Mouse (Mus musculus): ENCODE data around the gene Smad5. TPM values are rescaled to one million over a fixed set of nuclear protein-coding genes. Genes with fewer than 3 reads are reported as not detected.

Smad5 gene
- polyA plus RNA-seq, 1 experiment = 21.4 TPM

DNA sequence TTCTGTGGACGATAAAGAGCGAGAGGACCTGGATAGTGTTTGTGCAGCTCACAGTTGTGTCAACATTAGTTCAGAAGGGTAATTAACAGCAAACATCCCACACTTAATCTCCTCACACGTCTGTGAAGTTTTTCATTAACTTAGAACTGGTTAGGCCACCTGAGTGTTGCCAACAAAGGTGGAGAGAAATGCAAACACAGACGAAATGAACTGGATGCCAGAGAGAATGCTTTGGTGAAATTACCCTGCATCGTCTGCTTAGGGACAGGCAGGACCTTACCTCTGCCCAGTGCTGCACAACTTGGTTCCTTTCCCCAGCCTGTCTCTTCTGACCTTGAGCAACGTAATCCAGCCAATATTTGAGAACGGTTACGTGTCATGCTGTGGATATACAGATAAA, 44.7 kb downstream of the Smad5 start:
- TF ChIP-seq POLR2A (IDR thresholded peaks at IDR 0.05; ENCODE audit: borderline replicate concordance, insufficient read depth, low read length) (no peak), CTCF (IDR thresholded peaks at IDR 0.05; ENCODE audit: borderline replicate concordance, insufficient read depth, low read depth, low read length) (no peak)
- Histone ChIP-seq H3K4me1 (ENCODE audit: control insufficient read depth, insufficient read depth, low read length) (no peaks in the 10 kb centered on the region), H3K27ac (ENCODE audit: insufficient read depth, low read length) (no peak overlapping the region), H3K4me3 (replicated peaks; ENCODE audit: insufficient read depth, low read depth, low read length) (no peak overlapping the region), H3K27me3 (ENCODE audit: control insufficient read depth, insufficient read depth, low read length) (peaks cover 2% of the 10 kb centered on the region; the same call in 1 of the 2 replicates)
- 79% methylated on average over 8 of the region's 8 CpGs for WGBS
- DNase-seq = no peak

DNA sequence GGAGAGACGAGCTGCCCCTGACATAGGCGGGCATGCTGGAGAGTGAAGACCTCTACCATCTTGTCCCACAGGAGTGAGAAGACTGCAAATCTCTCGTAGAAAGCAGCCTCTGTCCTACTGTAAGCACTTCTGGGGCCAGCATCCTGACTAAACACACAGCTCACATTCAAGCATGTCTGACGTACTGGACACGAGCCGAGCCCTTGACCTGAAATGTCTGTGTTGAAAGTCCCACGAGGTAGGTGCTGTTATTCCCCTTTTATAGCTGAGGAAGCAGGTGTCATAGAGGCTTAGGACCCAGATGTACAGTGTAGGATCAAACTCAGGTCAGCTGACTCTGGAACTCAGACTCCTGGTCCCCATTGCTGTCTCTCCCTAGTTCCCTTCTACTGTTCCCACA, 46.6 kb downstream of the Smad5 start:
- H3K27ac ChIP-seq (ENCODE audit: insufficient read depth, low read length) = no peak overlapping the region
- WGBS = 83% methylated on average over 7 of the region's 7 CpGs
- H3K27me3 ChIP-seq (ENCODE audit: control insufficient read depth, insufficient read depth, low read length) = peaks cover 2% of the 10 kb centered on the region; the same call in 1 of the 2 replicates
- TF ChIP-seq CTCF (IDR thresholded peaks at IDR 0.05; ENCODE audit: borderline replicate concordance, insufficient read depth, low read depth, low read length) (no peak), POLR2A (IDR thresholded peaks at IDR 0.05; ENCODE audit: borderline replicate concordance, insufficient read depth, low read length) (no peak)
- no peaks in the 10 kb centered on the region for H3K4me1 ChIP-seq (ENCODE audit: control insufficient read depth, insufficient read depth, low read length)
- no peak overlapping the region for H3K4me3 ChIP-seq (replicated peaks; ENCODE audit: insufficient read depth, low read depth, low read length)
- DNase-seq = no peak

DNA sequence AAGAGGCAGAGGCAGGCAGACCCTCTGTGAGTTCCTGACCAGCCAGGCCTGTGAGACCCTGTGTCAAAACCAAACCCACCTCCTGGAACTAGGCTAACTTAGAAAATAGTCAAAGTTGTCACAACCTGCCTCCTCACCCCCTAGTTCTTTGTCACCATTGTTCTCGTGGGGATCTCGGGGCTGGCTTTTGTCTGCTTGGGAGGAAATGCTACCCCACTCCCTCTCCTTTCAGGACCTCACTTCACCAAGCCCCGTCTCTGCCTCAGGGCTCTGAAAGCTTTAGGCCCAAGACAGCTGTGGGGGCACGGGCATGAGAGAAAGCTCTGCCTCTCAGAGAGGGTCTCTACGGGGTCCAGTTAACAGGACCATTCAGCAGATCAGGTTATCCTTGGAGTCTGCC, 49.0 kb downstream of the Smad5 start:
- WGBS = 45% methylated on average over 5 of the region's 5 CpGs
- no peak overlapping the region for H3K4me3 ChIP-seq (replicated peaks; ENCODE audit: insufficient read depth, low read depth, low read length)

DNA sequence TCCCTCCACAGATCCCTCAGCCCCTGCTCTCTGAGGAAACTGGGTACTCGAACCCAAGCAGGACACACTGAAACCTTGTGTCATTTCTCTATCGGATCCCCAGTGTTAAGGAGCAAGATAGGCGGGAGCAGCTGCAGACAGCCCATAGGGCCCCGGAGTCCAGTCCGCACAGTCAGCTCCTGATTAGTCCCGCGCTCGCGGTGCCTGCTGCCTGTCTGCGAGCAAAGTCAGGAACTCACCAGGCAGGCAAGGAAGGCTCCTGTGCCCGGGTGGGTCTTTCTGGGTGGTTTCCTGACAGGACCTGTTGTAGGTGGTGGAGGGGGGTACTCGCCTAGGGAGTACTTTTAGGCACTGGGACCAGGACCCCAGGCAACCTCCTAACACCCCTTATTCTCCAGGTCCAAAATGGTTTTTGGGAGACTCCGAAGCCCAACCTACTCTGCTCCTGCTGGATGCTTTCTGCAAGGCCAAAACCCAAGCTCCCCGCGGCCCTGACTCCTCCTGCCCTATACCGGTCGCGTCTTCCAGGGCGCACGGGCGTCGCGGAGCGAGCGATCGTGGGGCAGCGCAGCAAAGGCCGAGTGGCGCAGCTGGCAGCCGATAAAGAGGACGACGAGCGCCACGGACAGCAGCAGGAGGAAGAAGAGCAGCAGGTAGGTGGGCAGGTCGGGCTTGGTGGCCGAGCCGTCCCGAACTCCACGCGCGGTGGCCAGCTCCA, 49.8 kb downstream of the Smad5 start:
- H3K27me3 ChIP-seq (ENCODE audit: control insufficient read depth, insufficient read depth, low read length) = peaks cover 2% of the 10 kb centered on the region; the same call in 1 of the 2 replicates

More for the DNA sequence above, 49.0 kb downstream of the Smad5 start:
- no peak overlapping the region for H3K27ac ChIP-seq (ENCODE audit: insufficient read depth, low read length)
- TF ChIP-seq CTCF (IDR thresholded peaks at IDR 0.05; ENCODE audit: borderline replicate concordance, insufficient read depth, low read depth, low read length) (no peak), POLR2A (IDR thresholded peaks at IDR 0.05; ENCODE audit: borderline replicate concordance, insufficient read depth, low read length) (no peak)
- no peaks in the 10 kb centered on the region for H3K4me1 ChIP-seq (ENCODE audit: control insufficient read depth, insufficient read depth, low read length)
- peaks cover 2% of the 10 kb centered on the region; the same call in 1 of the 2 replicates for H3K27me3 ChIP-seq (ENCODE audit: control insufficient read depth, insufficient read depth, low read length)
- DNase-seq = no peak

DNA sequence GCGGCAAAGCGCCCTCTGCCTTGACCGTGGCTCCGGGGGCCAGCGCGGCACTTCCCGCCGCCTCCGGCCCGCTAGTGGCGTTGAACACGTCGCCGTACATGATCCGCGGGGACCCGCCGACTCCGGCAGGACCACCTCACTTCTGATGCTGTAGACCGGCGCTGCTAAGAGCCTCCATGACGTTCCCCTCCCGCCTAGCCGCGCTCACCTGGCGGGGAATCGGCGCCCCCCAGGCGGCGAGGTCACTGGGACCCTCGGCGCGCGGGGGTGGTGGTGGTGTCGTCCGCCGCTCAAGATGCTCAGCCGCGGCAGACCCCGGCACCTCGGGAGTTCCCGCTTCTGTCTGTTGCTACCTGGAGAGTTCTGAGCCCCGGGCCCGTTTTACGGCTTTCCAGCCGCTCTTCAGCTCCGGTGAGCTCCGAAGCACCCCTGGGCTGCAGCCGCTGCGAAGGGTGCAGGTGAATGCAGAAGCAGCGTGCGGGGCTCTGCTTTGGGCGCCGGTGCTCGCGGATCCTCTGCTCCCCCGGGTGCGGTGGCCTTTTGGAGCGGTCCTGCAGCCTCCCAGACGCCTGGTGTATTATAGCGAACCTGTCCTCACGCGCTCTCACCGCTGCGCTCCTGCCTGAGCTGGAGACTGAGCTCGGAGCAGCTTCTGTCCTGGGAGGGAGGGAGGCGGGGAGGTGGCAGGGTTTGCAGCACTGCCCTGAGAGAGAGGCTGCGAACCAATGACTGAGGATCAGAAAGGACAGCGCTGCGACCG, 50.6 kb downstream of the Smad5 start, which contains the start of gene Gm45623:
TSS of gene Gm45623 (minus strand) at position 636 of the 760 bp plus-strand sequence.
- peaks cover 2% of the 10 kb centered on the region; the same call in 1 of the 2 replicates for H3K27me3 ChIP-seq (ENCODE audit: control insufficient read depth, insufficient read depth, low read length)
- no peak within 1 kb of the TSS for H3K4me3 ChIP-seq (replicated peaks; ENCODE audit: insufficient read depth, low read depth, low read length)
- no peaks in the 10 kb centered on the region for H3K4me1 ChIP-seq (ENCODE audit: control insufficient read depth, insufficient read depth, low read length)
- DNase-seq = no peak
- WGBS = 1% methylated on average over 71 of the region's 71 CpGs
- H3K27ac ChIP-seq (ENCODE audit: insufficient read depth, low read length) = no peak within 1 kb of the TSS
- TF ChIP-seq POLR2A (IDR thresholded peaks at IDR 0.05; ENCODE audit: borderline replicate concordance, insufficient read depth, low read length) (no peak), CTCF (IDR thresholded peaks at IDR 0.05; ENCODE audit: borderline replicate concordance, insufficient read depth, low read depth, low read length) (no peak)

More for the DNA sequence above, 49.8 kb downstream of the Smad5 start:
- TF ChIP-seq POLR2A (IDR thresholded peaks at IDR 0.05; ENCODE audit: borderline replicate concordance, insufficient read depth, low read length) (no peak), CTCF (IDR thresholded peaks at IDR 0.05; ENCODE audit: borderline replicate concordance, insufficient read depth, low read depth, low read length) (no peak)
- Histone ChIP-seq H3K27ac (ENCODE audit: insufficient read depth, low read length) (no peak overlapping the region), H3K4me1 (ENCODE audit: control insufficient read depth, insufficient read depth, low read length) (no peaks in the 10 kb centered on the region), H3K4me3 (replicated peaks; ENCODE audit: insufficient read depth, low read depth, low read length) (no peak overlapping the region)
- DNase-seq = no peak
- 3% methylated on average over 41 of the region's 41 CpGs for WGBS

DNA sequence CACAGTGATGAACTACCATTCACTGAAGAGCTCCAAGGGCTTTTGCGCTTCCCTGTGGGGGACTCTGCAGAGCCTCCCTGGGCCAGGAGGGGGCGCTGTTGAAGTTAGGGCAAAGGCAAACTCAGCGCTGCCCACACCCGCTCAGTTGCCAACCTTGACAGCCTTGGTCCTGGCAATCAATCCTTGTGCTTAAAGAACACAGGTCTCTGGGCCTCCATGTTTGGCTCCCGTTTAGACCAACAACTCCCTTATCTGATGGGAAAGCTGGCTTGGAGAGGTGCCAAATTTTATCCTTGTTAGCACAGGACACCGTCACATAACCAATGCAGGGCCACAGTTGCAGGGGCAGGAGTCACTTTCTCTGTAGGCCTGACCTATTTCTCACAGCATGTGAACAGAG, 53.1 kb downstream of the Smad5 start:
- Histone ChIP-seq H3K27me3 (ENCODE audit: control insufficient read depth, insufficient read depth, low read length) (peaks cover 2% of the 10 kb centered on the region; the same call in 1 of the 2 replicates), H3K4me1 (ENCODE audit: control insufficient read depth, insufficient read depth, low read length) (no peaks in the 10 kb centered on the region), H3K4me3 (replicated peaks; ENCODE audit: insufficient read depth, low read depth, low read length) (no peak overlapping the region), H3K27ac (ENCODE audit: insufficient read depth, low read length) (no peak overlapping the region)
- no peak for TF ChIP-seq CTCF (IDR thresholded peaks at IDR 0.05; ENCODE audit: borderline replicate concordance, insufficient read depth, low read depth, low read length)
- TF ChIP-seq POLR2A (IDR thresholded peaks at IDR 0.05; ENCODE audit: borderline replicate concordance, insufficient read depth, low read length) = no peak
- 65% methylated on average over 6 of the region's 6 CpGs for WGBS
- no peak for DNase-seq

DNA sequence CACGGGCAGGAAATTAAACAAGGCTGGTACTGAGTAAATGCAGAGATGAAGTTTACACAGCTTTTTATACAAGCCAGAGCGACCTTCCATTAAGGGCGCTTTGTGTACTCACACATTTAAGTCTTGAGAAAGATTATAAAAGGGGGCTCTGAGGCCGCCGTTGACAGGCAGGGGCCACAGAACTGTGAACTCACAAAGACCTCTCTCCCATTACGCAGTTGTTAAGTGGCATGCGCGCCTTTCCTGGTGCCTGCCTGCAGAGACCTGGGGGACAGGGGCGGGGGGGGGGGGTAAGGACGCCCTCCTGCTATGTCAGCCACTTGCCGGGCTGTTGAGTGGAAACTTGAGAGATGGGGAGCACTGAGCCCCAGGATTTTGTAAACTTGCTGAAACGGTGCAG, 54.4 kb downstream of the Smad5 start:
- Histone ChIP-seq H3K4me1 (ENCODE audit: control insufficient read depth, insufficient read depth, low read length) (no peaks in the 10 kb centered on the region), H3K27ac (ENCODE audit: insufficient read depth, low read length) (no peak overlapping the region), H3K27me3 (ENCODE audit: control insufficient read depth, insufficient read depth, low read length) (no peaks in the 10 kb centered on the region; the same call in 1 of the 2 replicates), H3K4me3 (replicated peaks; ENCODE audit: insufficient read depth, low read depth, low read length) (no peak overlapping the region)
- no peak for DNase-seq
- 71% methylated on average over 12 of the region's 12 CpGs for WGBS
- no peak for TF ChIP-seq CTCF (IDR thresholded peaks at IDR 0.05; ENCODE audit: borderline replicate concordance, insufficient read depth, low read depth, low read length)
- TF ChIP-seq POLR2A (IDR thresholded peaks at IDR 0.05; ENCODE audit: borderline replicate concordance, insufficient read depth, low read length) = no peak

Measured in cerebellum, adult 2 months (tissue).